Mouse (Mus musculus) T-cell, adult 66 days (primary cell): ENCODE measurements around the gene Cd2bp2. TPM values are rescaled to one million over a fixed set of nuclear protein-coding genes. Genes with fewer than 3 reads are reported as not detected.

Experiments used
- total RNA-seq, 2 experiments: library from RNA; stranded (reverse); gene quantifications; 3 replicates in 1 of 2; 4 replicates in 1 of 2; pipeline ENCODE4 v1.2.4; 2023

Cd2bp2 gene
- 10 to 100 TPM; 70.4 to 77.9 TPM for total RNA-seq

GRCm38 (mm10) chr7:127195544-127196295 lies at the start of gene Cd2bp2:
Cd2bp2 (minus strand) TSS chr7:127196050.

GRCm38 (mm10) chr7:127243870-127244657 lies 48.2 kb upstream of the Cd2bp2 start, which contains the start of gene Zfp771:
Zfp771 (plus strand) TSS chr7:127244274.

DNA sequence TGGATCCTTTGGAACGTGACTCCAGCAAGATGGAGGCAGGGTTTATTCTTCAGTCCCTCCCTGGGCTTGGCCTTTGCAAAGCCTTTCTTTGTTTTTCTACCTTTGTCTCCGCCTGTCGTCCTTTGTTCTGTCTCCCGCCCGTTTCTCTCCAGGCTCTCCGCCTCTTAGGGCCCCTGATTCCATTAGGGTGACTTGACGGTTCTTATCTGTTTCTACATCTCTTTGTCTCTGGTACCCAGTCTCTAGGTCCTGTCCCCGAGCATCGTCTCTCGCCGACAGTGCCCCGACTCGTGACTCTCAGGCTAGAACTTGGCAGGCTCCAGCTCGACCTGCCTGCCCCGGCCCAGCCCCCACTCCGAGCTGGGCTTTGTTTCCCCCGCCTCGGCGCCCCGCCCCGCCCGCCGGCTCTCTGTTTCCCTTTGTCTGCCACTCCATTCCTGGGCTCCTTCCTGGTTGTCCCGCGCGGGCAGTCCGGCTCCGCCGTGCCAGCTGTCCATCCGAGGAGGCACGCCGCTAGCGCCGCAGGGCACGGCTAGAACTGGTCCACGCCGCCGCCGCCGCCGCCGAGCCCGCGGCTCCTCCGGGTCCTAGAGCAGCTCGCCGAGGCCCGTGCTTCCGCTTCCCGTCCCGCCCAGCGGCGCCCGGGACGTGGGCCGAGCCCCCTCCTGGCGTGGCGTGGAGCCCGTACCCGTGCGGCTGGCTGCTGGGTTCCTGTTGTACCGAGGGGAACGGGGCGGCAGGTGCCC lies 36.9 kb upstream of the Cd2bp2 start, which contains the start of the genes Zfp553 and Sept1:
TSS of gene Zfp553 (plus strand) at position 440 of the 746 bp plus-strand sequence.
TSS of gene Sept1 (minus strand) at position 509 of the 746 bp plus-strand sequence.

GRCm38 (mm10) chr7:127208553-127209438 lies 12.9 kb upstream of the Cd2bp2 start, which contains the start of gene Mylpf:
Mylpf (plus strand) TSS chr7:127208890.

GRCm38 (mm10) chr7:127208295-127208552 lies 12.4 kb upstream of the Cd2bp2 start, which contains the start of gene Tbc1d10b:
Tbc1d10b (minus strand) TSS chr7:127208468.

Other genes starting within 250 kb of the Cd2bp2 start
- gene Asphd1, start 246.5 kb downstream of the Cd2bp2 start, total RNA-seq = not detected
- 10 to 100 TPM in 1 of 2 experiments, 1 to 10 TPM in 1; 9.7 to 10.1 TPM for gene Sez6l2, start 245.5 kb downstream of the Cd2bp2 start, total RNA-seq
- gene Cdipt, start 220.1 kb downstream of the Cd2bp2 start, total RNA-seq = 100 to 1,000 TPM; 159 to 167 TPM
- not detected for gene Cdiptos, start 220.0 kb downstream of the Cd2bp2 start, total RNA-seq
- 10 to 100 TPM; 30.2 to 36.9 TPM for gene Mvp, start 181.4 kb downstream of the Cd2bp2 start, total RNA-seq
- 1 to 10 TPM; 3.6 to 4.6 TPM for gene Pagr1b, start 179.6 kb downstream of the Cd2bp2 start, total RNA-seq
- 10 to 100 TPM; 24.7 to 40.0 TPM for gene Pagr1a, start 178.7 kb downstream of the Cd2bp2 start, total RNA-seq
- gene Gm42742, start 175.0 kb downstream of the Cd2bp2 start, total RNA-seq = 10 to 100 TPM; 20.9 to 36.5 TPM
- gene Prrt2, start 174.8 kb downstream of the Cd2bp2 start, total RNA-seq = 1 to 10 TPM; 5.0 to 7.0 TPM
- gene Maz, start 169.0 kb downstream of the Cd2bp2 start, total RNA-seq = 100 to 1,000 TPM; 237 to 238 TPM
- 1 to 10 TPM; 3.6 to 4.8 TPM for gene Kif22, start 153.6 kb downstream of the Cd2bp2 start, total RNA-seq
- under 1 TPM in 1 of 2 experiments, not detected in 1; 0.82 TPM for gene Zg16, start 108.7 kb downstream of the Cd2bp2 start, total RNA-seq
- 10 to 100 TPM; 75.6 to 83.3 TPM for gene AI467606, start 104.7 kb downstream of the Cd2bp2 start, total RNA-seq
- gene Qprt, start 73.8 kb downstream of the Cd2bp2 start, total RNA-seq = 10 to 100 TPM; 39.1 to 46.5 TPM
- 100 to 1,000 TPM; 266 to 304 TPM for gene Spn, start 58.2 kb downstream of the Cd2bp2 start, total RNA-seq
- gene Tbc1d10b, start 12.4 kb upstream of the Cd2bp2 start, total RNA-seq = 10 to 100 TPM; 58.5 to 73.0 TPM
- gene Mylpf, start 12.8 kb upstream of the Cd2bp2 start, total RNA-seq = 10 to 100 TPM; 16.3 to 22.4 TPM
- 10 to 100 TPM; 15.5 to 18.3 TPM for gene Zfp553, start 37.0 kb upstream of the Cd2bp2 start, total RNA-seq
- 100 to 1,000 TPM; 694 to 706 TPM for gene Sept1, start 37.1 kb upstream of the Cd2bp2 start, total RNA-seq
- 10 to 100 TPM in 1 of 2 experiments, 1 to 10 TPM in 1; 8.1 to 10.4 TPM for gene Zfp771, start 48.2 kb upstream of the Cd2bp2 start, total RNA-seq
- 10 to 100 TPM; 13.0 to 21.1 TPM for gene Dctpp1, start 64.7 kb upstream of the Cd2bp2 start, total RNA-seq
- gene Sephs2, start 78.0 kb upstream of the Cd2bp2 start, total RNA-seq = 10 to 100 TPM; 31.2 to 35.2 TPM
- gene Itgal, start 100.2 kb upstream of the Cd2bp2 start, total RNA-seq = 100 to 1,000 TPM; 259 to 272 TPM
- gene Zfp768, start 149.5 kb upstream of the Cd2bp2 start, total RNA-seq = under 1 TPM; 0.47 to 0.50 TPM
- 10 to 100 TPM; 21.0 to 21.1 TPM for gene Zfp747, start 180.0 kb upstream of the Cd2bp2 start, total RNA-seq
- gene 9130019O22Rik, start 191.1 kb upstream of the Cd2bp2 start, total RNA-seq = 1 to 10 TPM; 4.8 to 5.4 TPM
- 10 to 100 TPM; 14.2 to 14.7 TPM for gene E430018J23Rik, start 197.6 kb upstream of the Cd2bp2 start, total RNA-seq
- gene Zfp764, start 210.8 kb upstream of the Cd2bp2 start, total RNA-seq = 10 to 100 TPM; 11.3 to 12.6 TPM
- gene Zfp688, start 226.0 kb upstream of the Cd2bp2 start, total RNA-seq = 10 to 100 TPM; 14.8 to 15.7 TPM